Mouse (Mus musculus): ENCODE measurements at regions not wholly inside any gene's neighbourhood (a gene's known extent, or its start where the extent isn't known, plus 50 kb on each side); places are given as distances from the start of the nearest gene placed in this dataset.

- Histone ChIP-seq H3K27me3 (ENCODE audit: control insufficient read depth, insufficient read depth, low read length) (no peaks in the 10 kb centered on the region), H3K4me1 (ENCODE audit: control insufficient read depth, insufficient read depth, low read length) (no peaks in the 10 kb centered on the region), H3K4me3 (no peak overlapping the region), H3K79me2 (replicated peaks; ENCODE audit: control insufficient read depth, insufficient read depth, low read length) (no peaks in the 10 kb centered on the region), H3K9ac (ENCODE audit: low read depth, low read length) (no peak overlapping the region), H3K36me3 (ENCODE audit: control insufficient read depth, insufficient read depth, low read length) (no peaks in the 10 kb centered on the region), H3K27ac (no peak overlapping the region)
- 76% methylated on average over 6 of the region's 6 CpGs for WGBS
- intact Hi-C loops (cut with DNase I): no loop called here
- TF ChIP-seq POLR2A (IDR thresholded peaks at IDR 0.05; ENCODE audit: insufficient read depth, low read depth, low read length): no peak
- no peak for TF ChIP-seq CTCF (IDR thresholded peaks at IDR 0.05)
- TF ChIP-seq EP300 (IDR thresholded peaks at IDR 0.05; ENCODE audit: insufficient read depth, low read depth, low read length): no peak
- no peak for DNase-seq
Measured at GRCm38 (mm10) chr2:166384583-166384982, 229.1 kb upstream of the Sulf2 start.

- H3K4me3 ChIP-seq: no peak overlapping the region
- intact Hi-C loops (cut with DNase I): no loop called here
- no peaks in the 10 kb centered on the region for H3K36me3 ChIP-seq (ENCODE audit: control insufficient read depth, insufficient read depth, low read length)
- H3K27ac ChIP-seq: no peak overlapping the region
- H3K9ac ChIP-seq (ENCODE audit: low read depth, low read length): no peak overlapping the region
- H3K4me1 ChIP-seq (ENCODE audit: control insufficient read depth, insufficient read depth, low read length): no peaks in the 10 kb centered on the region
- WGBS: 91% methylated on average over 5 of the region's 5 CpGs
- no peak for DNase-seq
- no peak for TF ChIP-seq CTCF (IDR thresholded peaks at IDR 0.05)
- TF ChIP-seq POLR2A (IDR thresholded peaks at IDR 0.05; ENCODE audit: insufficient read depth, low read depth, low read length): no peak
- no peak for TF ChIP-seq EP300 (IDR thresholded peaks at IDR 0.05; ENCODE audit: insufficient read depth, low read depth, low read length)
- no peaks in the 10 kb centered on the region for H3K79me2 ChIP-seq (replicated peaks; ENCODE audit: control insufficient read depth, insufficient read depth, low read length)
- no peaks in the 10 kb centered on the region for H3K27me3 ChIP-seq (ENCODE audit: control insufficient read depth, insufficient read depth, low read length)
Measured at GRCm38 (mm10) chr2:166383356-166383755, 227.9 kb upstream of the Sulf2 start.

- Histone ChIP-seq H3K4me3 (no peak overlapping the region), H3K9ac (ENCODE audit: low read depth, low read length) (no peak overlapping the region), H3K27ac (no peak overlapping the region), H3K4me1 (ENCODE audit: control insufficient read depth, insufficient read depth, low read length) (no peaks in the 10 kb centered on the region), H3K36me3 (ENCODE audit: control insufficient read depth, insufficient read depth, low read length) (no peaks in the 10 kb centered on the region), H3K79me2 (replicated peaks; ENCODE audit: control insufficient read depth, insufficient read depth, low read length) (no peaks in the 10 kb centered on the region), H3K27me3 (ENCODE audit: control insufficient read depth, insufficient read depth, low read length) (no peaks in the 10 kb centered on the region)
- no peak for DNase-seq
- TF ChIP-seq POLR2A (IDR thresholded peaks at IDR 0.05; ENCODE audit: insufficient read depth, low read depth, low read length) (no peak), EP300 (IDR thresholded peaks at IDR 0.05; ENCODE audit: insufficient read depth, low read depth, low read length) (no peak), CTCF (IDR thresholded peaks at IDR 0.05) (no peak)
- 79% methylated on average over 7 of the region's 7 CpGs for WGBS
- intact Hi-C loops (cut with DNase I): no loop called here
Measured at GRCm38 (mm10) chr2:166382180-166382579, 226.7 kb upstream of the Sulf2 start.

GRCm38 (mm10) chr2:166380854-166381253 lies 225.4 kb upstream of the Sulf2 start:
- no peaks in the 10 kb centered on the region for H3K4me1 ChIP-seq (ENCODE audit: control insufficient read depth, insufficient read depth, low read length)
- no peaks in the 10 kb centered on the region for H3K79me2 ChIP-seq (replicated peaks; ENCODE audit: control insufficient read depth, insufficient read depth, low read length)
- no peak overlapping the region for H3K9ac ChIP-seq (ENCODE audit: low read depth, low read length)
- H3K27me3 ChIP-seq (ENCODE audit: control insufficient read depth, insufficient read depth, low read length): no peaks in the 10 kb centered on the region
- intact Hi-C loops (cut with DNase I): no loop called here
- 64% methylated on average over 9 of the region's 9 CpGs for WGBS
- no peak overlapping the region for H3K4me3 ChIP-seq
- no peak overlapping the region for H3K27ac ChIP-seq
- no peak for TF ChIP-seq POLR2A (IDR thresholded peaks at IDR 0.05; ENCODE audit: insufficient read depth, low read depth, low read length)
- no peak for TF ChIP-seq CTCF (IDR thresholded peaks at IDR 0.05)
- TF ChIP-seq EP300 (IDR thresholded peaks at IDR 0.05; ENCODE audit: insufficient read depth, low read depth, low read length): no peak
- DNase-seq: peak; percentile 53 to 55
- H3K36me3 ChIP-seq (ENCODE audit: control insufficient read depth, insufficient read depth, low read length): no peaks in the 10 kb centered on the region

GRCm38 (mm10) chr2:166378325-166378724 lies 222.9 kb upstream of the Sulf2 start:
- Histone ChIP-seq H3K27me3 (ENCODE audit: control insufficient read depth, insufficient read depth, low read length) (no peaks in the 10 kb centered on the region), H3K79me2 (replicated peaks; ENCODE audit: control insufficient read depth, insufficient read depth, low read length) (no peaks in the 10 kb centered on the region), H3K27ac (no peak overlapping the region), H3K4me3 (no peak overlapping the region), H3K36me3 (ENCODE audit: control insufficient read depth, insufficient read depth, low read length) (no peaks in the 10 kb centered on the region), H3K9ac (ENCODE audit: low read depth, low read length) (no peak overlapping the region), H3K4me1 (ENCODE audit: control insufficient read depth, insufficient read depth, low read length) (no peaks in the 10 kb centered on the region)
- 53% methylated on average over 3 of the region's 3 CpGs for WGBS
- intact Hi-C loops (cut with DNase I): no loop called here
- no peak for TF ChIP-seq EP300 (IDR thresholded peaks at IDR 0.05; ENCODE audit: insufficient read depth, low read depth, low read length)
- no peak for TF ChIP-seq CTCF (IDR thresholded peaks at IDR 0.05)
- no peak for TF ChIP-seq POLR2A (IDR thresholded peaks at IDR 0.05; ENCODE audit: insufficient read depth, low read depth, low read length)
- no peak for DNase-seq

- no peak for DNase-seq
- WGBS: 40% methylated on average over 3 of the region's 3 CpGs
- H3K4me1 ChIP-seq (ENCODE audit: control insufficient read depth, insufficient read depth, low read length): no peaks in the 10 kb centered on the region
- no peak overlapping the region for H3K27ac ChIP-seq
- H3K79me2 ChIP-seq (replicated peaks; ENCODE audit: control insufficient read depth, insufficient read depth, low read length): no peaks in the 10 kb centered on the region
- H3K4me3 ChIP-seq: no peak overlapping the region
- intact Hi-C loops (cut with DNase I): no loop called here
- TF ChIP-seq EP300 (IDR thresholded peaks at IDR 0.05; ENCODE audit: insufficient read depth, low read depth, low read length) (no peak), CTCF (IDR thresholded peaks at IDR 0.05) (no peak), POLR2A (IDR thresholded peaks at IDR 0.05; ENCODE audit: insufficient read depth, low read depth, low read length) (no peak)
- no peak overlapping the region for H3K9ac ChIP-seq (ENCODE audit: low read depth, low read length)
- no peaks in the 10 kb centered on the region for H3K36me3 ChIP-seq (ENCODE audit: control insufficient read depth, insufficient read depth, low read length)
- H3K27me3 ChIP-seq (ENCODE audit: control insufficient read depth, insufficient read depth, low read length): no peaks in the 10 kb centered on the region
Measured at GRCm38 (mm10) chr2:166377329-166377728, 221.9 kb upstream of the Sulf2 start.

All from heart, adult 2 months (tissue).